Mouse (Mus musculus): Measurements from ENCODE around the gene Scimp.

GRCm38 (mm10) chr11:70838610-70839009 is 26.2 kb upstream of the Scimp start:
- no peak for TF ChIP-seq ZC3H11A (IDR thresholded peaks at IDR 0.05; ENCODE audit: borderline replicate concordance, low read depth, low read length)
- no peak for TF ChIP-seq ZNF384 (IDR thresholded peaks at IDR 0.05; ENCODE audit: low read depth, low read length)
- TF ChIP-seq HCFC1 (IDR thresholded peaks at IDR 0.05; ENCODE audit: borderline replicate concordance, insufficient read depth, low read length): no peak
